Mouse (Mus musculus) cortical plate, adult 2 months (tissue): ENCODE measurements around the gene Sugt1. TPM values are rescaled to one million over a fixed set of nuclear protein-coding genes. Genes with fewer than 3 reads are reported as not detected.
A peak's percentile ranks its signal among the peaks of the same experiment; 100 is the strongest.

ENCODE experiments used
- H3K27ac ChIP-seq: fragments of 200-500 bp; 2 replicates; pipeline ENCODE4 v1.5.1; 2012; ENCODE audit warnings: low read length, control low read depth, inconsistent platforms; ENCODE audit not compliant: insufficient read depth
- H3K4me1 ChIP-seq: fragments of 200-500 bp; 2 replicates; pipeline ENCODE4 v1.6.1; 2011; ENCODE audit warnings: low read length; ENCODE audit not compliant: control insufficient read depth, insufficient read depth
- H3K4me3 ChIP-seq: fragments of 200-500 bp; 2 replicates; pipeline ENCODE4 v1.5.1; 2011; ENCODE audit warnings: mild to moderate bottlenecking, low read length, control low read depth; ENCODE audit not compliant: insufficient read depth
- CTCF ChIP-seq: fragments of 200-500 bp; IDR thresholded peaks from 2 replicates; pipeline ENCODE4 v1.5.1; 2011; ENCODE audit warnings: mild to moderate bottlenecking, control low read depth, low read length; ENCODE audit not compliant: insufficient read depth; ENCODE audit errors: extremely low read depth
- POLR2A ChIP-seq: fragments of 200-500 bp; IDR thresholded peaks from 2 replicates; pipeline ENCODE4 v1.6.1; 2011; ENCODE audit warnings: mild to moderate bottlenecking, low read length, control low read depth; ENCODE audit not compliant: insufficient read depth; ENCODE audit errors: extremely low read depth
- polyA plus RNA-seq: library from polyadenylated mRNA; depleted of rRNA; stranded (reverse); fragments of >200 nt; gene quantifications from 2 replicates; pipeline ENCODE4 v1.2.3, GENCODE M21; 2012

Gene Sugt1
- polyA plus RNA-seq, 1 experiment = 40.5 TPM

DNA sequence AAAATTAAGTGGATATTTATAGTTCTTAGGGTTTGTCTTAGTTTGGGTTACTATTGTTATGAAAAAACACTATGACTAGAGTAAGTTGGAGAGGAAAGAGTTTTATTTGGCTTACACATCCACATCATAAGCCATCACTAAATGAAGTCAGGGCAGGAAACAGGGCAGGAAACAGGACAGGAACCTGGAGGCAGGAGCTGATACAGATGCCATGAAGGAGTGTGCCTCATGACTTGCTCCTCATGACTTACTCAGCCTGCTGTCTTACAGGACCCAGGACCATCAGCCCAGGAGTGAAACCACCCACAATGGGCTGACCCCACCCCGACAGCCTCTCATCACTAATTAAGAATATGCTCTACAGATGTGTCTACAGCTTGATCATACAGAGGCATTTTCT is 13.1 kb upstream of the Sugt1 start:
- Histone ChIP-seq H3K4me1 (no peaks in the 10 kb centered on the region), H3K4me3 (no peak overlapping the region), H3K27ac (no peak overlapping the region)
- TF ChIP-seq CTCF = no peak
- TF ChIP-seq POLR2A = no peak

DNA sequence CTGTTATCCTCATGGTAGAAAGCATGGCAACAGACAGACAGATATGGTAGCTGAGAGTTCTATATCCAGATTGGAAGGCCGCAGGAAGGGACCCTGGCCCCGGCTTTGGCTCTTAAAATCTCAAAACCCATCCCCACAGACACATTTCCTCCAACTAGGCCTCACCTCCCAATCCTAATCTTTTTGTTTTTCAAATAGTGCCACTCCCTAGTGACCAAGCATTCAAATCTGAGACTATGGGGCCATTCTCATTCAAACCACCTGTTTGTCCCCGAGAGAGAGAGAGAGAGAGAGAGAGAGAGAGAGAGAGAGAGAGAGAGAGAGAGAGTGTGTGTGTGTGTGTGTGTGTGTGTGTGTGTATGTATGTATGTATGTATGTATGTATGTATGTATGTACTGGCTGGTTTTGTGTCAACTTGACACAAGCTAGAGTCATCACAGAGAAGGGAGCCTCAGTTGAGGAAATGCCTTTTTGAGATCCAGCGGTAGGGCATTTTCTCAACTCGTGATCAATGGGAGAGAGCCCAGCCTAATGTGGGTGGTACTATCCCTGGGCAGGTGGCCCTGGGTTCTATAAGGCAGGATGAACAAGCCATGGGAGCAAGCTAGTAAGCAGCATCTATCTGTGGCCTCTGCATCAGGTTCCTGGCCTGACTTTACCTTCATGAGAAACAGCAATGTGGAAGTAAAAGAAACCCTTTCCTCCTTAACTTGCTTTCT is 3.8 kb upstream of the Sugt1 start:
- Histone ChIP-seq H3K27ac (no peak overlapping the region), H3K4me1 (peaks cover 2% of the 10 kb centered on the region), H3K4me3 (no peak overlapping the region)
- TF ChIP-seq CTCF = no peak
- TF ChIP-seq POLR2A = no peak

DNA sequence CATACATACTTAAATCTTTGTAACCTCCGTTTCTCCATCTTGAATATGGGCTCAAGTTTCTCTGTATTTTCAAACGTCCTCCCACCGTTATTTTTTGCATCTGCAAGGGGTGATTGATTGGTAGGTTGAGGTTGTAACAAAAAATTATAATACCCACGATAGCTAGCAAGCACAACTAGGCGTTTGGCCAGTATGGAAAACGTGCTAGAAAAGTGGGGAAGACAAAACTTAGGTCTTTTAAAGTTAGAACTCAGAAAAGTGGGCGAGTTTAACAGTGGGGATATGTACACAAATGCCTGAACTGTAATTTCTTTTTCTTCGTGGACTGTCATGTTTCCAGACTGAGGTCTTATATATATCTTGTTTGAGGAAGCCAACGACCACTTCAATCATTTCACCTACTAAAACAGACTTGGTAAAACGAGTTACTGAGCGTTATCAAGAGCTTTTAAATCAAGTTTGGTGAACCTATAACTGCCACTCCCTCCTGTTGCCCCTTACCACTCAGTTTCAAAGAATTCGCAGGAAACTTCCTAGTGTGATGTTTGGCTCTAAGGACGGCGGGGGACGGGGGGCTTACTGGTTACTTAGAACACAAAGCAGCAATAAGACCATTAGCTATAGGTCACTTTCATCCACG is 872 bp upstream of the Sugt1 start:
- Histone ChIP-seq H3K27ac (peak overlapping the region; percentile 54; the same call in 1 of the 2 replicates), H3K4me1 (peaks cover 2% of the 10 kb centered on the region), H3K4me3 (peak overlapping the region; percentile 84)
- no peak for TF ChIP-seq POLR2A
- TF ChIP-seq CTCF = no peak

DNA sequence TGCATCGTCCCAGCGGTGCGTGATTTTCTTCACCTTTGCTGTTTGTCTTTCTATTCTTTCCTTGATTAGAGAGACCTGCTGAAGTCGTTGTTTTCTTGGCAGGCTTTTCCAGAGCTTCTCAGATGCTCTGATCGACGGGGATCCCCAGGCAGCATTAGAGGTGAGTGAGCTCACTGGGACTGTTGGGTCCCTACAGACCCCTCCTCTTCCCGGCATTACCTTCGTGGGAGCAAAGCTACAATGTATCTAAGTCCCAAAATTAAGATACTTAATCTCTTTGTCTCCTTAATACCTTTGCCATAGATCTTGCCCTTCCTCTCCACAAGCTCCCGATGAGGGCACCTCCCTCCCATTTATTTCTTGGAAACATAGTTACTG is 350 bp downstream of the Sugt1 start:
- Histone ChIP-seq H3K4me3 (peak overlapping the region; percentile 84), H3K4me1 (peaks cover 2% of the 10 kb centered on the region), H3K27ac (no peak overlapping the region)
- TF ChIP-seq CTCF (no peak), POLR2A (no peak)

- H3K4me1 ChIP-seq = peaks cover 2% of the 10 kb centered on the region
- H3K27ac ChIP-seq = no peak overlapping the region
- TF ChIP-seq POLR2A (no peak), CTCF (no peak)
- peak overlapping the region; percentile 84; the same call in 1 of the 2 replicates for H3K4me3 ChIP-seq
Measured at GRCm38 (mm10) chr14:79588534-79588951, 1.1 kb downstream of the Sugt1 start.

- Histone ChIP-seq H3K4me1 (peaks cover 2% of the 10 kb centered on the region), H3K27ac (no peak overlapping the region), H3K4me3 (no peak overlapping the region)
- TF ChIP-seq POLR2A (no peak), CTCF (no peak)
Measured at GRCm38 (mm10) chr14:79589401-79589800, 1.9 kb downstream of the Sugt1 start.

- Histone ChIP-seq H3K4me3 (no peak overlapping the region), H3K4me1 (peaks cover 2% of the 10 kb centered on the region)
- TF ChIP-seq CTCF (no peak), POLR2A (no peak)
Measured at GRCm38 (mm10) chr14:79590916-79591315, 3.4 kb downstream of the Sugt1 start.

DNA sequence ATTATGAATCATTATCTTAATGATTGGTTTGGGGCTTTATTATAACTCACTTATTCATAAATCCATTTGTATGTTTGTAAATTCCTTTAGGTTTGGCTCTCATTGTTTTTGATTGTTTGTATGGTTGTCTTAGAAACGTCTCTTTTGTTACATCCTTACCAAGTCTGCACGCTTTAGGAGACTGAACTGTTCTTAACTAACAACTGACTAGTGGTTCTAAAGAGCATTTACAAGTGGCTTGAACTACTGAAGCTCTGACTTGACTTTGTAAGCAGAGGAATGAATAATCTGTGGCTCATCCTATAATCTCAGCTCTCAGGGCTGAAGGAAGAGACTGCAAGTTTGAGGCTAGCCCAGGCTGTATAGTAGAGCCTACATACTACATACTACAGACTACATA is 4.1 kb downstream of the Sugt1 start:
- H3K27ac ChIP-seq = no peak overlapping the region
- TF ChIP-seq CTCF = no peak
- no peak for TF ChIP-seq POLR2A
- no peak overlapping the region for H3K4me3 ChIP-seq
- H3K4me1 ChIP-seq = peaks cover 2% of the 10 kb centered on the region

More at GRCm38 (mm10) chr14:79590916-79591315, 3.4 kb downstream of the Sugt1 start:
- no peak overlapping the region for H3K27ac ChIP-seq

GRCm38 (mm10) chr14:79594069-79594468 is 6.6 kb downstream of the Sugt1 start:
- H3K4me3 ChIP-seq = no peak overlapping the region
- H3K27ac ChIP-seq = no peak overlapping the region
- H3K4me1 ChIP-seq = no peaks in the 10 kb centered on the region
- TF ChIP-seq POLR2A (no peak), CTCF (no peak)

GRCm38 (mm10) chr14:79596602-79597001 is 9.1 kb downstream of the Sugt1 start:
- Histone ChIP-seq H3K27ac (no peak overlapping the region), H3K4me1 (no peaks in the 10 kb centered on the region), H3K4me3 (no peak overlapping the region)
- TF ChIP-seq CTCF = no peak
- TF ChIP-seq POLR2A = no peak
